Mouse (Mus musculus): ENCODE measurements at regions not wholly inside any gene's neighbourhood (a gene's known extent, or its start where the extent isn't known, plus 50 kb on each side); places are given as distances from the start of the nearest gene placed in this dataset.
"Not testable (repeated sequence)": the region's sequence is repeated elsewhere in the genome, so short reads cannot be mapped to it uniquely, and the experiment has no call there.

DNA sequence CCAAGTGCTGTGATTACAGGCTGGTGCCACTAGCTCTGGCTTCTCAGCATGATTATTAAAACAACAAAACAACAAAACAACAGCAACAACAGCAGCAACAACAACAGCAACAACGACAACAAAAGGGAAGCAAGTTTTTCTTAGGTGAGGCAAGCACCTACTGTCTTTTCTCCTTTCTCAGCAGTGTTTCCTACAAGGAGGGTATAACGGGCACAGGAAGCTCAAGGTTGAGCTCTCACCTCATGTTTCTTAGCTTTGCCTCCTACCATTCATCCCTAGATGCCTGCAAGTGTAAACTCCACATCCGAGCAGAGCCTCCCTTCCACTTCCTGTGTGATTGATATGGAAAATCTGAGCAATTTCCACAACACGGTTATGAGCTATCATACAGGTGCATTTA is 128.1 kb upstream of the Mpdz start:
- DNase-seq = no peak

DNA sequence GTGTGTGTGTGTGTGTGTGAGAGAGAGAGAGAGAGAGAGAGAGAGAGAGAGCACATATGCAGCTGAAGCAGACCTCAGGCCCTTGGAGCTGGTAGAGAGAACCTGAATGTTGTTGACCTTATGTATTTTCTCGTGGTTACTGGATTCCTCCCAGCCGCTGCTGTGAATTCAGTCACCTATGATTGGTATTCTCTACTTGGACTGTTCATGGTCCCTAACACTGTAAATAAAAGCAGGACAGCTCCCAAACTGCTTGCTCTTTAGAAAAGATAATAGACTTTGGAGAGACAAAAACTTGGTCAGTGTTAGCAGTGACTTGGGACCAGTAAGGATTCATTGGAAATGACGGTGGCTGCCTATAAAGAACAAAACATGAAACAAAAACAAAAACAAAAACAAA is 126.9 kb upstream of the Mpdz start:
- no peak for DNase-seq

DNA sequence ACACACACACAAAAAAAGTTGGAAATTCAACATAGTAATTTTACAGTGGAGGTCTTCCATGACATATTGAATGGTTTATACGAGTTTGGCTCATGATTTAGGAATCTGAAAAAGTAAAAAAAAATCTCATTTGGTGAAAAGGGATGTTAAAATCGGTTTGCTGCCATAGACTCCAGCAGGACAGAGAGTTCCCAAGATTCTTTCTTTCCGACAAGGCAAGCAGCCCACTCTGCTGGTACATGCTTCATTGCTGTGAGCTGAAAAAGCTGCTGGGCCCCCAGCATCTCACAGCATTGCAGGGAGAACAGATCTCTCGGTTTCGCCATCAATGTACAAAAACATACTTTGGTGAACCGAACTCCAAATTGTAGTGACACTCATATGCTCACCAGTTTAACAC is 125.8 kb upstream of the Mpdz start:
- DNase-seq = no peak

DNA sequence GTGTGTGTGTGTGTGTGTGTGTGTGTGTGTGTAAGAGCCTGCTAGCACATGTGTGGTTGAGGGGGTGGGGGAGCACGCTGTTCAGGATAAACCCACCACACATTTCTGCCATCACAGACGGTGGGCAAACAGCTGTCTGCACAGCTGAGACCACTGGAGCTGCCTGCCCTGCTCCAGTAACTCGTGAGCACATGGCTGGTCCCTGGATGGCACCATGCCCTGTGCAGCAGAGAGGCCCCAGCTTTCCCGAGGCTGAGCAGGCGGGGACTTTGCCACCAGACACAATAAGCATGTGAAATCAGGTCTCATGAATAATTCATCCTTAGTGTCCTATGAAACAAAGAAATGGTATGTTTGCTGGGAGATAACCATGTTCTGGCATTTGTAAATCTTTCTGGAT is 125.3 kb upstream of the Mpdz start:
- DNase-seq = peak; percentile 23 to 32

DNA sequence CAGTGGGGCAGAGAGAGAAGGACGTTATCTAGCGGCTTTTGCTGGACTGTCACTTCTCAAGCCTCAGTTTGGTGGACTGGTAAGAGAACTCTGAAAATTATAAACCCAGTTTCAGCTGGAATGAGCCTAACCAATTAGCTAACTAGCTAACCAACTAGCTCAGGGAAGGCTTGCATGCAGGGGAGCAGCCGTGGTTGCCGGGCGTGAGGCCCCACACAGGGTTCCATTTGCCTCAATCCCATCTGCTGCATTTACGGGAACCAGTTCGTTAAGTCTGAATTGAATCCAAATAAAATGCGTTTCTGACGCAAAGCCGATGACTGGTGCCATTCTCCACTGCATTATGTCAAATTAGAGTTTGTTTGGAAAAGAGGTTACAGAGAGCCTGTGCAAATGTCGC is 123.9 kb upstream of the Mpdz start:
- no peak for DNase-seq

DNA sequence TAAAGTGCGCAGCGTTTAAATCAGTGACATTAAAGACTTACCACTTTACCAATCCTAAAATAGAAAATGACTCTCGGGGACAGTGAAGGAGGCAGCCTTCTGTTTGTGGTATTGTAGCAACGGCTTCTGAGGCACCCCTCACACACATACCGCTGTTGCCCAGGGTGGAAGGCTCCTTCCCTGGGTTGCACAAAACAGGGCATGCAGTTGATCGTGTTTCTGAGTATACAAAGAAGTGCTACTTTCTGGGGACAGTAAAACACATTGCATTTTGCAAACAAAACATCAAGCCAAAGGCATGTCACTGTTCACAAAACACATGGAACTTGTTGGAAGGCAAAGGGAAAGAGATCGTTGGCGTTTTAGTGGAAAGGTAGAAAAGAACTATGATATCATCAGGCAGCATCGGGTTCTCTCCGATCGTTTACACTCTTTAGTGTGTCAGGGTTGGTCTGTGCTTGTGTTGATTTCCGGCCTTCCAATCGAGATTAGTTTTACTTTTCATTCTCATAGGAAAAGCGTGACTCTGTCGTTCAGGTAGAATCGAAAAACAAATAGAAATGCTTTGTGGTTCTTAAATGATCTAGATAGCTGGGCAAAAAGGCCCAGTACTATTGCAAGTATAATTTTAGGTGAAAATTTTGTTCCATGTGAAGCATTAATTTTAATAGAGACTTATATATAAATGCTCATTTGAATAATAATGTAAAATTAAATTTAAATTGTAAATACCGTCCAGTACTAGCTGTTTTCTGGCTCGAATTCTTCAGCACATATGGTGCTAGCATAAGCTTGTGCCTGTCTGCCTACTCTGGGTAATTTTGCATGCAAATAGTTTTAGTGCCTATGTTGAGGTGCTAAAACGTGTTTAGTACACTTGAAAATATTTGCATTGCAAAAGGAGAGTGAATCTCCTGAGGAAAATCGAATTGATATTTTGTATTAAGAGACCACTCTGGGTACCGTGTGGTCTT is 123.1 kb upstream of the Mpdz start:
- DNase-seq = no peak

DNA sequence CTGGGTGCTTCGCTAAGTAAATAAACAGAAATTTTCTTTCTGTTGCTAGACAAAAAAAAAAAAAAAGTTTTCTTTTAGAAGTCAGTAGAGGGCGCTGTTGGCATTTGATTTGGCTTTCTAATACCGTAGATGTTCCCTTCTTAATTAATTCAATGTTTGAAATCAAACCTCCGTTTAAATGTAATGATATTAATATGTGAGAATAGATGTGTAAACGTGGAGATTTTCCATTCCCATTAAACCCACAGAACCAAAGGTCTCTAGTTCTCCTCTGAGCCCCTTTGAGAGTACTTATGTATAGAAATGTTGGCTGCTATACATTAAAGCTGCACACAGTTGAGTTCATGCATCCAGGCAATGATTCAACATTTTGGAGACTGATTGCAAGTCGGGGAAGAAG is 121.8 kb upstream of the Mpdz start:
- no peak for DNase-seq

DNA sequence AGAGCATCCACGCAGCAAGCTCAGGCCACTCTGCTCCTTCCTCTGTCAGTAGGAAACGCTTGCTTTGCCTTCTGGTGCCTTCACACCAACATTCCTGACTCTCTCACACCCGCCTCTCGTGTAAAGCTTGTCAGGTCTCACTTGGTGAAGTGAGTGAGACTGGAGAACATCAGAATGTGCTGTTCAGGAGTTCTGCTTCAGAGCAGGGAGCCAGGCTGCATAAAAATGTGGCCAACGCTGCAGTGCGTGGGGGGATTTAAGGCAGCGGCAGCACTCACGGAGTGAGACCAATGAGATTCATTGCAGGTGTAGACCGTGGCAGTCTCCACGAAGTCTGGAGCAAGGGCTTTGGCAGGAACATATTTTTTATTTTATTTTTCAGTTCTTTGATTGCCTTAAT is 121.0 kb upstream of the Mpdz start:
- no peak for DNase-seq

DNA sequence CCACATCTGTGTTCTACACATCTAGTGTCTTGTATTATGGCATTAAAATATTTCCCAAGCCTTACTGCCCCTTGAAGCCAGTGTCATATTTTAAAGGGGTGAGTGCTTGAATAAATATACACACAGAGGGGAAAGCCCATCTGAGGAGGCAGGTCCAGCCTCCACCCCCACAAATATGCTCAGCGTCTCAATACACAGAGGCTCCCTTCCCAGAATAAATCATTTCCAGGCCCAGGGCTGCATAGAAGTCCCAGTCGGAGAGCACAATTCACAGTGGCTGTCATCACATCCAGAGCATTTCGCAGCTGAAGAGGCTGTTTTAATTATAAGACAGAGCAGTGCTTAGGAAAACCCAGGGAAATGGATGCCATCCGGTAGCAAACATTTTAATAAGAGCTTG is 118.8 kb upstream of the Mpdz start:
- no peak for DNase-seq

DNA sequence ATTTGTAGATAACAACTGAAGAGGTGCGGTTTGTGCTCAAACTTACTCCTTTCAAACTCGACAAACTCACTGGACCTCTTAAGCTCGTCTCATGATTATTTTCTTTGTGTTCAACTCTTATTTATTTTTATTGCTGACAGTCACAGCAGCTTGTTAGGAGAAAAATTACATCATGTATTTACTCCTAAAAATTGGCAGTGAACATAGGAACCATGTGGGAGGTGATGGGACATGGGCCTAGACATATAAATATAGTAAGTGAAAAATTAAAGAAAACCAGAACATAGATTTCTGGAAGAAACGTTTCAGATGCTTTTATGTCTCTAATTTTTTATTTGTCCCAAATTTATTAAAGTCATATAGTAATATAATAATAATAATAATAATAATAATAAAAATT is 108.2 kb upstream of the Mpdz start:
- DNase-seq = no peak

DNA sequence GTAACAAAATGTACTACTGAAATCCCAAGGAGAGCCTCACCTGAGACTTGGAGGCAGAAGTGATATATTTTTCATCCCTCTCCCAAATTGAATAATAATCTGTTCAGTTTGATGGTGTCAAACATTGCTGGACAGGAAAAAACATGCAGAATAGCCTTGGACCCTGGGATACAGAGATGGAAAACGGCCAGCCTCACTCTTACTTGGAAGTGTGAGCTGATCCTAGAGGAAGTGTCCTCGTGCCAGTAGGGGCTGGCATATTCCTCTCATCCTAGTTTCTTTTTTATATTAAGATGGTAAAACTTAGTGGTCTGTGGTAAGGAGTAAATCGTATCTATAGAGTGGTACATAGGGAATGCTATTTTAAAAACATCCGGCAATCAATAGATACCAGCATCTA is 107.6 kb upstream of the Mpdz start:
- DNase-seq = no peak

DNA sequence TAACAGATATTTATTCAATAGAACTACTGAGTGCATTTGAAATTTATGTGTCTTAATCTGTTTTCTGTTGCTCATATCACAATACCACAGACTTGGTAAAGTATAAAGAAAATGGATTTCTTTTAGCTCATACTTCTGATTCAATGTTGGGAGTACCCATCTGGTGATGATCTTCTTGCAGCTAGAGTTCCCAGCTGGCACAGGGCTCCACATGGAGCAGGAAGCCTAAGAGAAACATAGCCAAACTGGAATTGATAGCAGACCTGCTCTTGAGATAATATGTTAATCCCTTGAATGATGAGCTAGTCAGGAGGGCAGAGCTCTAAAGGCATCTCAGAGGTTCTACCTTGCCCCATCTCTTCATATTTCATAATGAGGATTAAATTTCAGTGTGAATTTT is 97.9 kb upstream of the Mpdz start:
- no peak for DNase-seq

DNA sequence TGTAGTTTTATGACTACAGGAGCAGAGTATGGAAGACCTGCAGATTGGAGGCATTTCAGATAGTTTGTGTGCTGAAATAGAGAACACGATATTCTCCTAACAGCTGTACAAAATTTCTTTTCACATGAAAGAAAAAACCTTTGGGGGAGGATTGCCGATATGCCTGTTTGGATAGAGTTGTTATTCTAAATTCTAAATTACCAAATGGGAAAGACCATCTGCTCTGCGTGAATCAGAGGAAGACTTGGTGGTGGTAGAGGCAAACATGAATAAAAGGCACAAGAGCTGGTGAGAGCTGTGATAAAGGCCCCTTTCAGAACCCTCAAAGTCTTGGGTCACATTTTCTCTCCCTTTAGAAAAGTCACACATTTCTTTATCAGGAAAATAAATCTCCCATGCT is 96.9 kb upstream of the Mpdz start:
- DNase-seq = no peak

DNA sequence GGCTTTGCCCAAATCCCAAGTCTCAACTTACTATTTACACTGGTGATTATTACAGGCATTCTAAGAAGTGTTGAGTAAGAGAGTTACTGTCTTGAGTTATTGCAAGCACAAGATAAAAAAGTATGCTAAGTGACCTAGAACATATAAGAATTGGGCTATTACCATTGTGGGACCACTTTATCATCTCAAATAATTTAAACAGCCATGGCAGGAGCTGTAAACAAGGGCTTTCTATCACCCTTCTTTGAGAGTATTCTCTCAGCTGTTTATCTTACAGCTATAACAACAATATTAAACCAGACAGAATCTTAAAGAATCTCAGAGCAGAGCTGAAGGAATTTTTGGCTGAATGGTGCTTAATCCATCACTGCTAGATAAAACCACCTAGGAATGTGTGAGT is 94.2 kb upstream of the Mpdz start:
- DNase-seq = no peak

DNA sequence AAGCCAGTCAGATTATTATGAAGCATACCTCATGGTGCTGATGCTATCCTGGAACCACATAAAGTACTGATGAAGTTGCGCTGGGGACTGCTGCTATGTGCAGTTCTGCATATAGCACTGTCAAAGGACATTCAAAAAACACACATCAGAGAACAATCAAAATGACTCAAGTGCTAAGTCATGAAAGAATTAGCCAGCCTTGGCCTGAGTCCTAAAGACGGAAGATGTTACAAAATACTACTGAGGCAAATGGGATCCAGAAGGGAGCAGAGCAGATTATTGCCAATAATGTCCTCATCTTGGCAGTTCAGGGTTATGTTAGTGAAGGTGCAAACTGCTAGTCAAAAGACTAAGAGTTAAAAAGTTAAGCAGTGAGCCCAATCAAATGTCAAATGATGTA is 87.9 kb upstream of the Mpdz start:
- no peak for DNase-seq

DNA sequence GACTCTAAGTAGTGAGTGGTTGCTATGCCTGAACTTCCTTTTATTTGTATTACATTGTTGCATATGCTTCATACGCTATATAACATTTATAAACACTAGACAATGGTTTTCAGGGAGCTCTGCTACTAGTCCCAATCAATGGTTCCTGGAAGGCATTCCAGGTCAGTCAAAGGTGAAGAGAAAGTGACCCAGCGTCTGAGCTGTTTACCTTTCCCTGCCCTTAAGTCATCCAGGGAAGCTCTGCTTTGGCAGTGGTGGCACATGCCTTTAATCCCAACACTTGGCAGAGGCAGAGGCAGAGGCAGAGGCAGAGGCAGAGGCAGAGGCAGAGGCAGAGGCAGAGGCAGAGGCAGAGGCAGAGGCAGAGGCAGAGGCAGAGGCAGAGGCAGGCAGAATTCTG is 76.5 kb upstream of the Mpdz start:
- not testable (repeated sequence) for DNase-seq

DNA sequence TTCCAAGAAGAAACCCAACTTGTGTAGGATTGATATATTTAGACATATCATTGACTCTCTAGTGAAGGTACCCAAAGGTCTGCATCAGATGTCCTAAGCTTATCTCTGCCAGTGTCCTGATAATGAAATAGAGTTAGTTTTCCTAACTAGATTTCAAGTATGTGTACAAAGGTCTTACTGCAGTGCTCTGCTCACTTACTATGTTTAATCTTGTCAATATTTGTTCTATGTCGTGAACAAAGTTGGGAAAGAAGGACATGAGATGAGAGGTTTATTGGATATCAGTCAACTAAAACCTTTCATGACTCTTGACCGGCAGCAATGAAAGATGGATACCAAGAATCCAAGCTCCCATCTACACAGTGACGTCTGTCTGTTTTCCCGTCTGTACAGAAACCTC is 71.9 kb upstream of the Mpdz start:
- no peak for DNase-seq

DNA sequence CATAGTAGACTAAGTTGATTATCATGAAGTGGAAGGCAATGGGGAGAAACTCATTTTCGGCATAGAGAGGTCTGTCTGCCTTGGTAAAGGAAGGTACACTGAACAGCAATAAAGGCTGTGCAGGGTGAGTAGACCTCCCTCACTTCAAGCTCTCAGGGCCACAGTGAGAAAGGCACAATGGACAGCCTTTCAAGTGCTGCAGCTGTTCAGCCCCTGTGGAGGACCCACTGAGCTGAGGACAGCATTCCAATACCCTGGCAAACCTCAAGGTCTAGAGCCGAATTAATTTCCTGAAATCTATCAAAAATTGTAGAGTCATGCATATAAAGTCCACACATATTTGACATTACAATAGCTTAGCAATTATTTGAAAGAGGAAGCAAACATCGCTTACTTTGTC is 69.8 kb upstream of the Mpdz start:
- no peak for DNase-seq

DNA sequence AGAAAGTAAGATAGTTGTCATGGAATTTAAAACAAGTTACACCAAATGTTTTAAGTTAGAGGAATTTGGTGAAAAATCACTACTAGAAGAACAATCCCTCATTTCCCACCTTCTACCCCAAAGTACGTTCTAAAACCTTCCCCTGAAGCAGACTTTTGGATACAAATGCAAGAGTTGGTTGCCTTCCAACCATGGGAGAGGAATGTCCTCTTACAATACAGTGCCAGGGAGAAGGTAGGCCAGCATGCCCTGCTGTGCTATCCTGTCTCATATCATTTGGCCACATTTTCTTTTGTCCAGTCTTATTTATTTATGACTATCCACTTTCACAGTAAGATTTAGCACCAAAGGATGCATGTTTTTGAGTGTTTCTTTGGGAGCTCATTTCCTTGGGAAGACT is 66.2 kb upstream of the Mpdz start:
- DNase-seq = no peak

DNA sequence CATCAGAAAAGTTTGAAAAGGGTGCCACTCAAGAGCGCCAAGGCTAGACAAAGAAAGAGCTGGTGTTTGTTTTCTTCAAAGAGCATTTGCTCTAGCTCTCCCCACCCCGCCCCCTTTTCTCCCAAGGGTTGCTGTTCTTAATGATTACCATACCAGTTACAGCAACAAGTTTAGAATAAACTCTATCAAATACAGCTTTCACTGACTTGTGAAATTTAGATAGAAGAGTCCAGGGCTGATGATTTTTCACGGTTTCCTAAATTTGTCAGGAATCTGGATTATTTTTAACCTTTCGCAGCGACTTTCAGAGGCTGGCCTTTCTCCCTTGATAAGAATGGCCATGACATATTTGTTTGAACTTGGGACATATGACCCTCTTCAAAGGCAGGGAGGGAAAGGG is 64.2 kb upstream of the Mpdz start:
- DNase-seq = peak in 1 of 2 experiments; percentile 43

DNA sequence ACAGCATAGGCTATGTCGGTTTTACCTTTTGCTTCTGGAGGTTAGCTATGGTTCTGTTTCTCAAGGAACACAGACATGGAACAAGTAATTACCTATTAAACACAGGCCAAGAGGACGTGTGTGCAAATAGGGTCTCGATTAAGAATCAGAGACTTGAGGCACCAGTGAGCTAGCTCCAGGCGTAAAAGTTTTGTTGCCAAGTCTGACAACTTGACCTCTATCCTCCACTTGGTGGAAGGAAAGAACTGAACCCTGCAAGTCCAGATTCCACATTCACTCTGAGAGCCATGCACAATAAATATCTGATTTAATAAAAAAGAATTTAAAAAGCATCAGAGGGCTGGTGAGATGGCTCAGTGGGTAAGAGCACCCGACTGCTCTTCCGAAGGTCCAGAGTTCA is 63.7 kb upstream of the Mpdz start:
- DNase-seq = peak; percentile 19 to 28

DNA sequence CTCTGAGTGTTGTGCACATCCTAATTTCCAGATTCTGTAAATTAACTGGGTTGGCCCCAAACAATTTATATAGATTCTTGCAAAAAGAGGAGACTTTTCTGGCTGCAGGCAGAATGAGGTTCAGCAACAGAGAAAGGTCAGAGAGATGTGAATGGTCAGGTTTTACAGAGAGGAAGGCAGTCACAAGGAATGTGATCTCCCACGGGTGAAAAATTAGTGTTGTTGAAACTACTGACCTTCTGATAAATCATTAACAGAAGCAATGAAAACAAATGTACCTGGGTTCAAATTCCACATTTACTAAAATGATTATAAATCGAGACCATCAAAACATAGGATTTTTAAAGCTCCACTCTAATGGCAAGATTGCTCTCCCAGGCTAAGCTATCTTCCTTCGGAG is 62.5 kb upstream of the Mpdz start:
- DNase-seq = peak; percentile 34 to 60

DNA sequence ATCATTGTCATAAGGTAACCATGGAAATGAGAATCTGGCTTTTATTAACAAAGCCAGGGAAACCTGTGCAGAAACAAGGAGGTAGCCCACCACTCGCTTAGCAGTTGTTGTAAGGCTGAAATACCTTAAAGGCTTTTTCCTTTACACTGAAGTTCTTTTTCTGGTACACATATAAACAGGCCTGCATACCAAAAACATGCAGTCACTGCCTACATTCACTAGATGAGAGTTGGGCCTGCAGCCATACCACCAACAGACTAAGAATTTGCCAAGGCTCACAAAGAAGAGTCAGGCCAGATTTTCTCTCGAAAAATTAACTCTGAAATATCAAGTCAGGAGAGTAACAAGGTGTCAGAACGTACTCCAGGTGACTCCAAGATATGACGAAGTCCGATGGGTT is 61.3 kb upstream of the Mpdz start:
- no peak for DNase-seq

DNA sequence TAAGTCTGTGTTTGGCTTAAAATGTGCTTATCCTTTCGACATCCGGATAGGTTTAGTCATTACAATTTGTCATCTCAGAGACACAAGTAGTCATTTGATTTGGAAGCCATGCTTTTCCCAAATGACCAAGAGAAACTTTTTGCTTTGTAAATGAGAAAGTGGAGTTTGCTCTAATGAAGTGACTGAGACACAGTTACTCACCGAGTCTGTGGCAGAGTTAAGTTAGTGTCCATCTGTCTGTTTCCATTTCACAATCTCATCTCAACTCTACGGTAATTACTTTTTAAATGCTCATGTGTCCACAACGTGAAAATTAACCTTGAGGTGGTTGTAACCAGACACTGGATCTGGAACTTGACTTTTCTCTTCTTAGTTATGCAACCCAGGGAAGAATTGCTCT is 59.2 kb upstream of the Mpdz start:
- DNase-seq = no peak

DNA sequence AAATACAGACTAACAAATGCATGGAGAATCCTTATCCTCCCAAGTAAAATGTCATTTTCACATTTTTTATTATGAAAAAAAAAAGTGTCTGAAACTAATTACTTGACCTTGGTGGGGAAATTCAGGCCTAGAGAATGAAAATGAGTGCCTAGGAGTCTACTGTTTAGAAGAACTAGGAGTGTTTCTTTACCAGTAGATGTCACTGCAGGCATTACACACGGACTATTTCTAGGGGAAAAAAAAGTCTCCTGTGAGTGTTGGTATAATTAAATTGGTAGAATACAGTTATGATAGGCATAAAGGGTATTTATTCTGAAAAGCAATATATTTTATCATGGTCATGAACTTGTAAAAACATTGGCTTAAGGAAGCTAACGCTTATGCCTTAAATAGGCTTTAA is 55.5 kb upstream of the Mpdz start:
- DNase-seq = peak in 1 of 2 experiments; percentile 14
